Mouse (Mus musculus) B cell, adult (primary cell): ENCODE measurements around the gene Htra3. TPM values are rescaled to one million over a fixed set of nuclear protein-coding genes. Genes with fewer than 3 reads are reported as not detected.

ENCODE experiments used
- total RNA-seq: library from RNA; stranded (reverse); gene quantifications from 4 replicates; pipeline ENCODE4 v1.2.4, GENCODE M21; 2023; ENCODE audit not compliant: inconsistent age

Gene Htra3
- 0.57 to 0.80 TPM in 2 of 4 replicates, not detected in the others for total RNA-seq

DNA sequence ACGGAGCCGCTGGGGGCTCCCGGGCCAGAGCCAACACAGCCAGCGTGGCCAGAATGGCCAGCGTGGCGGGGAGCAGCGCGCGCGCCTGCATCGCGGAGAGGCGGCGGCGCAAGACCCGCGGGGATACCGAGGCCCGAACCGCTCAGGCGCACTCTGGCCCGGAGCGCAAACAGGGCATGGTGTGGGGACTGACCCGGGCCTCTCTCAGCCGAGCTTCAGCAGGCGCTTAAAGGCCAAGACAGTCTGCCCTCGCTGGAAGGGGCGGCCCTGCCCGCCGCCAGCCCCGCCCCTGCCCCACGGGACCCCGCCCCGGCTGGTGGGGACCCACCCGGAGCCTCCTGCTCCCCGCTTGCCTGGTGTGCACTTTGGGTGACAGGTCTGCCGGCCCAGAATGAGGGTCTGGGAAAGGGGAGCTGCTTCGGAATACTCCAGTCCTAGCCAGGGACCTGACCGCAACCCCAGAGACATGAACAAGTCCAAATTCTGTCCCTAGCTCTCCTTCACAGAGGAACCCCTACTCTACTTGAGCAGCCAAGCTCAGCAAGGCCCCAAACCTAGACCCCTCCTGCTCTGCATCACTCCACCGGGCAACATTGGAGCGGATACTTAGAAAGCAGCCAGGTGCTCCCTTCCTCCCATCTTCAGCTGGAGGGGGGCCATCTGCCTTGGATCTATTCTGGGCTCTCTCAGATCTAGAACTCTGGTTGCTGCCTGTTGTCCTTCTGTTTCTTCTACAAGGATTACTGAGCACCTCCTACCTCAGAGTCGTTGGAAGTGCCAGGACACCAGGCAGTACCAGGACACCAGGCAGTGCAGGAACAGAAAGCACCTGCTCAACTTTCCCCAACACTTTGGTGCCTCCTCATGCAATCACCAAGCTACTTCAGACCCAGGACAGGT is at the start of gene Htra3:
Htra3 (minus strand) TSS at position 527 of the 900 bp plus-strand sequence.

Other genes with a start within 250 kb of the Htra3 start
- not detected in 4 replicates for gene Cpz, start 154.1 kb downstream of the Htra3 start, total RNA-seq
- 12.3 to 14.6 TPM (median 12.6 TPM) in 4 replicates for gene Trmt44, start 104.7 kb downstream of the Htra3 start, total RNA-seq
- 155 to 166 TPM (median 162 TPM) in 4 replicates for gene Acox3, start 96.7 kb downstream of the Htra3 start, total RNA-seq
- 27.0 to 34.7 TPM (median 30.3 TPM) in 4 replicates for gene Sh3tc1, start 60.2 kb upstream of the Htra3 start, total RNA-seq
- 0.39 to 0.75 TPM (median 0.69 TPM) in 3 of 4 replicates, not detected in the other for gene Ablim2, start 78.1 kb upstream of the Htra3 start, total RNA-seq
- 10.5 to 13.2 TPM (median 11.7 TPM) in 4 replicates for gene Afap1, start 213.5 kb upstream of the Htra3 start, total RNA-seq